Mouse (Mus musculus): ENCODE results near the gene Pgs1. TPM values are rescaled to one million over a fixed set of nuclear protein-coding genes. Genes with fewer than 3 reads are reported as not detected.

Gene Pgs1
- 25.7 and 26.6 TPM in 2 replicates for polyA plus RNA-seq (2015; fragmentation: Nextera tagmentation; extraction: Ambion mirVana)

GRCm38 (mm10) chr11:117986126-117987031, at the start of gene Pgs1:
Gene Pgs1 (plus strand): TSS chr11:117986292.
- Histone ChIP-seq H3K9me3 (no peaks in the 10 kb centered on the region), H3K36me3 (no peaks in the 10 kb centered on the region), H3K9ac (peak within 1 kb of the TSS; percentile 93), H3K27me3 (replicated peaks) (no peaks in the 10 kb centered on the region), H3K4me3 (peak within 1 kb of the TSS; percentile 96), H3K27ac (replicated peaks) (peak within 1 kb of the TSS; percentile 76), H3K4me1 (peaks cover 48% of the 10 kb centered on the region), H3K4me2 (peak within 1 kb of the TSS; percentile 90)
- ATAC-seq (ENCODE audit: extremely low read depth, insufficient number of reproducible peaks, low FRiP score, low TSS enrichment): peak; percentile 79
- 6% methylated on average over 50 of the region's 51 CpGs for WGBS

GRCm38 (mm10) chr11:117939004-117939730, 46.9 kb upstream of the Pgs1 start:
- H3K27me3 ChIP-seq (replicated peaks): peaks cover 12% of the 10 kb centered on the region; the same call in 1 of the 2 replicates

GRCm38 (mm10) chr11:117939741-117940285, 46.3 kb upstream of the Pgs1 start:
- peak overlapping the region; percentile 71 for H3K27ac ChIP-seq (replicated peaks)
- H3K36me3 ChIP-seq: no peaks in the 10 kb centered on the region
- no peak overlapping the region for H3K4me3 ChIP-seq
- H3K9me3 ChIP-seq: no peaks in the 10 kb centered on the region
- peaks cover 52% of the 10 kb centered on the region for H3K4me1 ChIP-seq
- 7% methylated on average over 7 of the region's 7 CpGs for WGBS
- peak overlapping the region; percentile 4; the same call in 1 of the 2 replicates for H3K9ac ChIP-seq
- peak; percentile 61; the same call in 1 of the 2 replicates for ATAC-seq (ENCODE audit: extremely low read depth, insufficient number of reproducible peaks, low FRiP score, low TSS enrichment)
- H3K4me2 ChIP-seq: peak overlapping the region; percentile 29
- H3K27me3 ChIP-seq (replicated peaks): peaks cover 8% of the 10 kb centered on the region; the same call in 1 of the 2 replicates

More at GRCm38 (mm10) chr11:117939004-117939730, 46.9 kb upstream of the Pgs1 start:
- peak overlapping the region; percentile 64 for H3K27ac ChIP-seq (replicated peaks)
- no peak for ATAC-seq (ENCODE audit: extremely low read depth, insufficient number of reproducible peaks, low FRiP score, low TSS enrichment)
- H3K4me3 ChIP-seq: no peak overlapping the region
- H3K4me2 ChIP-seq: peak overlapping the region; percentile 29
- H3K4me1 ChIP-seq: peaks cover 58% of the 10 kb centered on the region
- no peaks in the 10 kb centered on the region for H3K9me3 ChIP-seq
- no peaks in the 10 kb centered on the region for H3K36me3 ChIP-seq
- WGBS: 63% methylated on average over 4 of the region's 4 CpGs
- no peak overlapping the region for H3K9ac ChIP-seq

- no peaks in the 10 kb centered on the region for H3K36me3 ChIP-seq
- no peak overlapping the region for H3K27ac ChIP-seq (replicated peaks)
- no peak overlapping the region for H3K4me3 ChIP-seq
- H3K9me3 ChIP-seq: no peaks in the 10 kb centered on the region
- WGBS: 87% methylated on average over 6 of the region's 6 CpGs
- H3K27me3 ChIP-seq (replicated peaks): peaks cover 9% of the 10 kb centered on the region; the same call in 1 of the 2 replicates
- 0 out of 2 replicates have a peak overlapping the region, but pooled peaks have one; percentile 4 for H3K9ac ChIP-seq
- no peak for ATAC-seq (ENCODE audit: extremely low read depth, insufficient number of reproducible peaks, low FRiP score, low TSS enrichment)
- H3K4me2 ChIP-seq: no peak overlapping the region
- peaks cover 41% of the 10 kb centered on the region for H3K4me1 ChIP-seq
Observed at GRCm38 (mm10) chr11:117940881-117941280, 45.2 kb upstream of the Pgs1 start.

- Histone ChIP-seq H3K9me3 (no peaks in the 10 kb centered on the region), H3K27me3 (replicated peaks) (peaks cover 10% of the 10 kb centered on the region; the same call in 1 of the 2 replicates), H3K36me3 (no peaks in the 10 kb centered on the region), H3K4me3 (no peak overlapping the region), H3K4me2 (no peak overlapping the region), H3K4me1 (peaks cover 36% of the 10 kb centered on the region), H3K9ac (peak overlapping the region; percentile 47; the same call in 1 of the 2 replicates), H3K27ac (replicated peaks) (no peak overlapping the region)
- no peak for ATAC-seq (ENCODE audit: extremely low read depth, insufficient number of reproducible peaks, low FRiP score, low TSS enrichment)
- 74% methylated on average over 8 of the region's 8 CpGs for whole genome bisulfite sequencing
Observed at GRCm38 (mm10) chr11:117941325-117941834, 44.7 kb upstream of the Pgs1 start.

GRCm38 (mm10) chr11:117941848-117942247, 44.2 kb upstream of the Pgs1 start:
- no peak for ATAC-seq (ENCODE audit: extremely low read depth, insufficient number of reproducible peaks, low FRiP score, low TSS enrichment)
- no peaks in the 10 kb centered on the region for H3K9me3 ChIP-seq
- 13% methylated on average over 4 of the region's 4 CpGs for WGBS
- peaks cover 13% of the 10 kb centered on the region; the same call in 1 of the 2 replicates for H3K27me3 ChIP-seq (replicated peaks)
- H3K27ac ChIP-seq (replicated peaks): no peak overlapping the region
- H3K4me2 ChIP-seq: no peak overlapping the region
- H3K9ac ChIP-seq: peak overlapping the region; percentile 47; the same call in 1 of the 2 replicates
- H3K4me1 ChIP-seq: peaks cover 32% of the 10 kb centered on the region
- H3K36me3 ChIP-seq: no peaks in the 10 kb centered on the region
- H3K4me3 ChIP-seq: no peak overlapping the region

GRCm38 (mm10) chr11:117946195-117946979, 39.7 kb upstream of the Pgs1 start:
- peaks cover 13% of the 10 kb centered on the region; the same call in 1 of the 2 replicates for H3K27me3 ChIP-seq (replicated peaks)
- 76% methylated on average over 11 of the region's 11 CpGs for WGBS
- H3K4me3 ChIP-seq: no peak overlapping the region
- H3K36me3 ChIP-seq: no peaks in the 10 kb centered on the region
- H3K9me3 ChIP-seq: no peaks in the 10 kb centered on the region
- H3K9ac ChIP-seq: no peak overlapping the region
- no peak overlapping the region for H3K4me2 ChIP-seq
- H3K27ac ChIP-seq (replicated peaks): no peak overlapping the region
- ATAC-seq (ENCODE audit: extremely low read depth, insufficient number of reproducible peaks, low FRiP score, low TSS enrichment): no peak
- H3K4me1 ChIP-seq: peaks cover 23% of the 10 kb centered on the region

GRCm38 (mm10) chr11:117946996-117947419, 39.1 kb upstream of the Pgs1 start:
- WGBS: 66% methylated on average over 10 of the region's 10 CpGs
- H3K36me3 ChIP-seq: no peaks in the 10 kb centered on the region
- H3K4me3 ChIP-seq: no peak overlapping the region
- H3K9me3 ChIP-seq: no peaks in the 10 kb centered on the region
- no peak overlapping the region for H3K27ac ChIP-seq (replicated peaks)
- peaks cover 18% of the 10 kb centered on the region; the same call in 1 of the 2 replicates for H3K27me3 ChIP-seq (replicated peaks)
- H3K4me2 ChIP-seq: no peak overlapping the region
- peaks cover 17% of the 10 kb centered on the region for H3K4me1 ChIP-seq
- no peak overlapping the region for H3K9ac ChIP-seq
- ATAC-seq (ENCODE audit: extremely low read depth, insufficient number of reproducible peaks, low FRiP score, low TSS enrichment): no peak

GRCm38 (mm10) chr11:117949392-117950091, 36.5 kb upstream of the Pgs1 start:
- 2% methylated on average over 49 of the region's 49 CpGs for WGBS
- Histone ChIP-seq H3K4me2 (peak overlapping the region; percentile 86), H3K4me1 (peaks cover 24% of the 10 kb centered on the region)

More at GRCm38 (mm10) chr11:117949392-117950091, 36.5 kb upstream of the Pgs1 start:
- Histone ChIP-seq H3K4me3 (peak overlapping the region; percentile 49), H3K9ac (peak overlapping the region; percentile 81), H3K9me3 (no peaks in the 10 kb centered on the region), H3K27ac (replicated peaks) (peak overlapping the region; percentile 80), H3K36me3 (no peaks in the 10 kb centered on the region), H3K27me3 (replicated peaks) (peaks cover 18% of the 10 kb centered on the region; the same call in 1 of the 2 replicates)
- ATAC-seq (ENCODE audit: extremely low read depth, insufficient number of reproducible peaks, low FRiP score, low TSS enrichment): peak; percentile 75; the same call in 1 of the 2 replicates
